Mouse (Mus musculus): ENCODE results near the gene Kat6b. TPM values are rescaled to one million over a fixed set of nuclear protein-coding genes. Genes with fewer than 3 reads are reported as not detected.
"Not testable (repeated sequence)": the region's sequence is repeated elsewhere in the genome, so short reads cannot be mapped to it uniquely, and the experiment has no call there.

Kat6b gene
- total RNA-seq, 2 experiments from 2014 or later = 38.7 to 39.5 TPM

- DNase-seq = no peak
These were observed 188.6 kb downstream of the Kat6b start for GRCm38 (mm10) chr14:21669633-21670421.

- not testable (repeated sequence) for DNase-seq
These were observed 189.3 kb downstream of the Kat6b start for GRCm38 (mm10) chr14:21670422-21671006.

GRCm38 (mm10) chr14:21673100-21673499 is 191.9 kb downstream of the Kat6b start:
- no peak for DNase-seq

GRCm38 (mm10) chr14:21674471-21674870 is 193.2 kb downstream of the Kat6b start:
- no peak for DNase-seq

GRCm38 (mm10) chr14:21676223-21676622 is 195.0 kb downstream of the Kat6b start:
- no peak for DNase-seq

GRCm38 (mm10) chr14:21678509-21679285 is 197.5 kb downstream of the Kat6b start:
- peak; percentile 73 for DNase-seq

GRCm38 (mm10) chr14:21679631-21680201 is 198.5 kb downstream of the Kat6b start:
- no peak for DNase-seq

GRCm38 (mm10) chr14:21682681-21683129 is 201.5 kb downstream of the Kat6b start:
- DNase-seq = peak; percentile 39

GRCm38 (mm10) chr14:21683834-21684233 is 202.6 kb downstream of the Kat6b start:
- no peak for DNase-seq

- DNase-seq = no peak
These were observed 204.3 kb downstream of the Kat6b start for GRCm38 (mm10) chr14:21685411-21686146.

- peak; percentile 41 for DNase-seq
These were observed 205.4 kb downstream of the Kat6b start for GRCm38 (mm10) chr14:21686376-21687279.

GRCm38 (mm10) chr14:21691070-21691469 is 209.8 kb downstream of the Kat6b start:
- no peak for DNase-seq

- no peak for DNase-seq
These were observed 213.8 kb downstream of the Kat6b start for GRCm38 (mm10) chr14:21695020-21695419.

GRCm38 (mm10) chr14:21696186-21696830 is 215.1 kb downstream of the Kat6b start:
- no peak for DNase-seq

GRCm38 (mm10) chr14:21702691-21703090 is 221.5 kb downstream of the Kat6b start:
- no peak for DNase-seq

- no peak for DNase-seq
These were observed 222.0 kb downstream of the Kat6b start for GRCm38 (mm10) chr14:21703255-21703654.

GRCm38 (mm10) chr14:21705462-21705861 is 224.2 kb downstream of the Kat6b start:
- DNase-seq = no peak

- peak; percentile 59 for DNase-seq
These were observed 225.7 kb downstream of the Kat6b start for GRCm38 (mm10) chr14:21706759-21707571.

- no peak for DNase-seq
These were observed 228.3 kb downstream of the Kat6b start for GRCm38 (mm10) chr14:21709545-21709944.

Measured in heart, postnatal 4 days (tissue).